Mouse (Mus musculus) cerebral cortex, adult 2 months (tissue): Measurements from ENCODE around the gene Sos2.

Source experiments
- WGBS: fragments of 180-500 bp; shearing (Covaris S2); methylation state at CpG from one replicate; pipeline ENCODE4 v1.1.7; 2018; 5-methylcytosine and 5-hydroxymethylcytosine counted together

Gene Sos2

DNA sequence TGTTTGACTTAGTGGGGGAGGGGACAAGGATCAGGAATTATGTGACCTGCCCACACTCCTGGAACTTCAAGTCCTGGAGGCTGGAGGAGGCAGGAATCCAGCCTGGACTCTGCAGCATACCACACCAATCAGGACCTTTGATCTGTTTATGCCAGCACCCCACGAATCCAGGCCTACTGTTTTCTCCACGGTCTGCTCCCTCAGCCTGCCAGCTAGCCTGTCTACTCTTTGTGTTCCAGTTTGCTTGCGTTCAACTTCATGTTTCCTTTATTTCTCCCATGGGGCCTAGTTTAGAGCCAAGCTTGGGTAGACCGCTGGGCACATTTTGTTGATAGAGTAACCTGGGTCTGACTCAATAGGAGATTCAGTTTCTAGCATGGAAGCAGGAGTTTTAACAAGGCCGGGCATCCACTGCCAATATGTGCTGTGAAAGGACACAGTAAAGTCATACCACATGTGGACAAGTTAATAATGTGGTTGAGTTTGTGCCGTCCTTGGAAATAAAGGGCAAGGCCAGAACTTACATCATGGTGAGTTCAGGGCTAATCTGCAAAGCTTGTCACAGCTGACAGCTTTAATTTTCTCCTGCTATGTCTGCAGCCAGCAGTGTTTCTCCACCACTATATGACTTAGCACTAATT, 125.3 kb downstream of the Sos2 start:
- 76% methylated on average over 6 of the region's 6 CpGs for WGBS

DNA sequence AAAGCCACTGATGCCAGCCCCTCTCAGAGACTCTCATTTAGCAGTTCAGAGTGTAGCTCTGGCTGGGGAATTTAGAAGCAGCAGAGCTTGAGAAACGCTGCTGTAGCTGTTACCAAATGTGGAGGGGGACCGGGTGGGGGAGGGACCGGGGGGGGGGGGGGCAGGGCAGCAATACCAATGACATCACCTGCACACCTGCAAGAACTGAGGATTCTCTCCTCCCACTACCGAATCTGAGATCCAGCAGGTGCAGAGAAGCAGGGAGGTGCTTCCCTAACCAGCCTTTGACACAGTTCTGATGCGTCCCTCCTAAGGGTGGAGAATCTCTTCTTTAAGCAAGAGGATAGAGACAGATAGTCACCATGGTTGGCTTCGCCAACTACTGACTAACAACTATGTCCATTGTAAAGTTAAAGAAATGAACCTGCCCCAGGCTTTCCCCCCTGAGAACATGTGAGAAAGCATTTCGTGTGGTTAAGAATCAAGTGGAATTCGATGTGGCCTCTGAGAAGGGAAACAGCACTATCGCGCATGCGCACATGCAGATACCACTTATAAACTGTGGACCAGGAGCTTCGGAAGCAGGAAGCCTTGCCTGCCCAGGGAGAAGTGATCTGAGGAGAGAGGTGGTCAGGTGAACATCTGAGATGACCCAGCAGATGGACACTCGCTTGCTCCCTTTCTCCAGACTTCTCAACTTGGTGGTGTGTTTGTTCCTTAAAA, 136.0 kb downstream of the Sos2 start:
- WGBS, result 85% methylated on average over 13 of the region's 13 CpGs

DNA sequence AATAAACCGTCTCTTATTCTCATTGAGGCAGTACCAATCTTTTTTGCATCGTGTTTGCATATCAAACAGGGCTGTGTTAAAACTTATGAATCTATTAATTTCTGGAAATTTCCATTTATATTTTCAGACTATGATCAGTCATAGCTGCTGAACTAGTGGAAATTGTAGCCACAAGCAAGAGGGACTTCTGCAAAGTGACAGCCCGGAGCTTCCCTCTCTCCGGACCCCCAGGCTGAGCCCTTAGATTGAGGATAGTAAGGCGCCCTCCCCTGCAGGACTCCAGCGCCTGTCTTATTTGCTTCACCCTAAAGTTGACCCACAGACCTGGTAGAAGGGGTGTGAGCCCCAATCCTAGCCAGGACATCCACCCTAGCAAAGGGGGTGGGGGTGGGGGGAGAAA, 136.7 kb downstream of the Sos2 start:
- whole genome bisulfite sequencing, result 95% methylated on average over 6 of the region's 6 CpGs

DNA sequence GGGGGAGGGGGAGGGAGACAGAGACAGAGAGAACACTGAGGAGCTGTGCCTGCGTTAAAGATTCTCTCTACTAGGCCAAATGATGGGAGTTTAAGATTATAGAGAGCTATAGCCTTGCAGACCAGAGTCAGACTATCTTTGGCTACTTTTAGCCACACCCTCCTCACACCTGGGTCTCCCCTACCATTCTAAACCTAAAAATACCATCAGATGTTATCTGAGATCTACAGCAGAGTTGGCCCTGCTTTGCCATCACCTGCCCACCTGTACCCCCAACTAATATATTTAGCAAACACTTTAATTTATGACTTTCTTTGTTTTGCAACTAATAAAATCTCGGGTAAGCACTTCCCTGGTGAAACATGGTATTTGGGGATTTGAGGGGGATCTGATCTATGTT, 137.1 kb downstream of the Sos2 start:
- WGBS, result 85% methylated on average over 2 of the region's 2 CpGs

DNA sequence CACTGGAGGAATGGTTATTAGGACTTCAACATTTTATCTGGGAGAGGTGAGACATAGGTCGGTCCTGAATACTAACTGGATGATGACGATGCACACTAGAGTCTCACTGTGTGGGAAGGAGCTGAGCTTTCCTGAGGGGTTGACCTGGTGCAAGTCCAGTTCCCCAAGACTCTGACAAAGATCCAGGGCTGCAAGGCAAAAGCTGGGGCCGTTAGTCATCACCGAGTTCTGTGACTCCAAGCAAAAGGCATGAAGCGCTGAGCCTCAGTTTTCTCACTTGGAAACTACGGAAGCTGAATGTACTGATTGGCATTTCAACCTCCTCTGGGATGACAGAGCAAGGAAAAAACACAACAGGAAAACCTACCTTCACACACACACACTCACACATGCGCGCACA, 139.3 kb downstream of the Sos2 start:
- WGBS, result 96% methylated on average over 8 of the region's 8 CpGs

DNA sequence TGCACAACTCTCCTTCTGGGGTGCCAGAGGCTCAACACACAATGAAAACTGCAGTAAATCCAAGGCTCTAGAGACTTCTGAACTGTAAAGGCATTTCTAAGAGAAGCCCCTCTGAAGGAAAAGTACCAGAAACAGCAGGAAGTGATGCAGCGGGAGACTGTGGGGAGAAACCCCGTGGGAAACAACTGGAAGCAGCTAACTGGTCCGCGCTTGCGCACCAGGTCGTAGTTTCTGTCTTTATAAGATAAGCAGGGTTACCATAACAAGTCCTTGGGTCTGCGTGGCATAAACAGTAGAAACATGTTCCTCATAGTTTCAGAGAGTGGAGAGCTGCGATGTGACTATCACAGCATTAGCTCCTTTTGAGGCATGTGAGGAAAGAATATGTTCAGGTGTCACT, 140.0 kb downstream of the Sos2 start:
- WGBS, result 76% methylated on average over 8 of the region's 8 CpGs

DNA sequence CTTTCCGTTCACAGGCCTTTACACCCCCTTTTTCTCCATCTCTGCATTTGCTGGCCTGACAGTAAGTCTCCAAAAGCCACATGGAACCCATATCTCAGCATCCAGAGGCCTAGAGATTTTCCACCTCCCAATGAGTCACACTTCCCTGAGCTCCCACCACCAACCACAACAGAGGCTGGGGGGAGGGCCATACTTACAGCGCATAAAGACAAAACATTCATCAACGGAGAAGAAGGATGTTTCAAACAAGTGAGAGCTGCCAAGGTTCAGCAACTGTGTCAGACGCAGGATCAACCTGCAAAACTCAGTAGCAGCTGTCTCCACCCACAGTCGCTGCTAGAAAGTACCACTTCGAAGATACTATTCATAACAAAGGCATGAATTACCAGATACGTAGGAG, 142.3 kb downstream of the Sos2 start:
- WGBS, result 37% methylated on average over 7 of the region's 7 CpGs

DNA sequence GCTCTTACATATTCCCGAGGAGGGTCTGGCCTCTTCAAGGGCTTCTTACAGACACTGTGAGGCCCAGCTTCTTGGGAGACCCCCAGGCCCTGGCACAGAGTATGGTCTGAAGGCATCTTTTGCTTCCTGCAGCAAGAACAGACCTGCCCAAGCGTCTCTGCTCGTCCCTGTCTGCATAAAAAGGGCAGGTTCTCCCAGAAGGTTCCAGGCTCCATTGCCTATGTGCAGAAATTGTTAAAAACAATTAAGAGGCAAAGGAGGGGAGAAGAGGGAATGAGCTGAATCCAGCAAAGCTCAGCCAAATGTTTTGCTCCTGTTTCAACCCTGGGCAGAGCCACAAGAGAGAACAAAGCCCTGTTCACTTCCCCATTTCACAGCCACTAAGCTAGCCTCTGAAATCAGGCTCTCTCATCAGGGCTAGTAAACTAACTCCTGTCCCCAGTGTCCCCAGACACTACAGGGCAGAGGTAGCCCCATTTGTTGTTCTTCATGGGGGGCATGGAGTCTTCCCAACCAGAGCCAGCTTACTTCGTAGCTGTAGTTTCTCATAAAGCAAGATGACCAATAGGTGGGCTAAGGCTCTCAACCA, 143.2 kb downstream of the Sos2 start:
- WGBS, result 63% methylated on average over 4 of the region's 4 CpGs

DNA sequence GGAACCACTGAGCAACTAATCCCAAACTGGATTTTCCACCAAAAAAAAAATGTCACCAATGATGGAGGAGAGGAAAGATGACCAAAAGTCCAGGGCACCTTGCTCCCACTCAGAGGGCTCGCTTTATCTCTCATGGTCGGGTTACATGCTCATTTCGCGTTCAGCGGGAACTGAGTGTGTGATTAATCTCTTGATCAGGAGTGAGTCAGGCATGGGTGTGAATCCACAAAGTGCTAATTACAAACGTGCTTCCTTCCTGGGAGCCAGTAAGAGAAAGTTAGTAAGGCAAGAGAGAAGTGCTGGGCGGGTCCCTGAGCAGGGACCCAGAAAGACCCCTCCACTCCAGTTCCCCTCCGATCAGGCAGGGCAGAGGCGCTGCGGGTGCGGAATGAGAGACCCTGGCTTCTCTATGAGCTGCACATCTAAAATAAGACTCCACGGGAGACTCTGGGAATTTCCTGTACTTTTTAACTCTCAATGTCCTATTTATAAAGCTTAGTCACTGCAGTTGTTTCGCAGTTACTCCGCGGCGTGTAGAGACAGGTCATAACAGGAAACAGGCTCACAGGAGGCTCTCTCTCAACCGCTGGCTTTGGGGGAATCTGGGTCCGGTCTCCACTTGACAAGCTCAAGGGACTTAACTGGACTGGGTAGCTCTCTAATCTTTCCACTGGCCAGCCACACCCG, 143.8 kb downstream of the Sos2 start:
- 36% methylated on average over 19 of the region's 19 CpGs for WGBS

DNA sequence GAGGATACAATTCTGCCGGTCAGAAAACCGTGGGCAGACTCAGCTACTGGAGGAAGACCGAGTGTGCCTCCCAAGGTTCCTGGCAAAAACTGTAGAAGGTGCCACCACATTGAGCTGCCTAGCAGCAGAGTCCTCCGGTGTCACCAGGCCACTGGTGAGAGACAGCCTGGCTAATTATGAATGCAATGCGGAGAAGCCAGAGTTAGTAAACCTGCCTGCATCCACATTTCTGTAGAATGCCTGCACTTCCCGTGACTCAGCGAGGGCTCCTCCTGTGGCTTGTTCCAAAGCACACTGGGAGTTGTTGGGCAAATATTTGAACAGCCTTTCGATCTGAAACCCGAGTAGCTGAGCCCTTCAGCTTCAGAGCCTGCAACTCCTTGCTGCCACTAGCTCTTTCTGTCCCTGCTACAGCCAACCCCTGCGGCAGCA, 144.4 kb downstream of the Sos2 start:
- 20% methylated on average over 10 of the region's 10 CpGs for WGBS

DNA sequence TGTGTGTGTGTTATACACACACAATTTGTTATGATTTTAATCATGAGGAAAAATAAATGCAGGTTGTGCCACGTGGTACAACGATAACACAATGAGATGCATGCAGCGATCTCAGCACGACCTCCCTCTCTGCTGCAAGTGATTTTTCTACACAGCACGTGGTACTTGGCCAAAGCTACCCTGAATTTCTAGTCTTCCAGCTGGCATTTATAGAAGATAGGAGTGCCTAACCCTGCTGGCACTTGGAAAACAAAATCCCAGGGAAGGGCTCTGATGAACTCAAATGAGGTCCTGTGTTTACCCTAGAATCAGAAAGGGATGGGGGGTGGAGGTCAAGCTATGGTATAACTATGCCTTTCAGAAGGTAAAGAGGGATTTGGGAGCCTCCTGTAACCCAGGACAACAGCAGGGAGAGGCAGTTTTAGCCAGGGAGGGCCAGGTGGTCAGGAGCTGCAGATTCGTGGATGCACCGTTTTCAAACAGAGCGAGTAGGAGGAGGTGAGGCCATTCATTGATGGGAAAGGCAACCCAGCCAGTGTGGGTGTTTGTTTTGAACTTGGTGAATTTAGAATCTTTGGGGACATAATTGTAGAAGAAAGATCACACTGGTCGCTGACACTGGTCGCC, 144.9 kb downstream of the Sos2 start:
- 54% methylated on average over 10 of the region's 10 CpGs for WGBS
